Mouse (Mus musculus) forebrain, embryonic 10.5 days (tissue): Measurements from ENCODE around the gene Intu. TPM values are rescaled to one million over a fixed set of nuclear protein-coding genes. Genes with fewer than 3 reads are reported as not detected.

Source experiments
- DNase-seq: peaks from one replicate; pipeline ENCODE4 v3.0.0-alpha.2; 2017; ENCODE audit warnings: low spot score; ENCODE audit errors: extremely low spot score
- H3K27ac ChIP-seq: fragments of 300-500 bp; sonication (generic); 2 replicates; pipeline ENCODE4 v1.5.1; 2016; ENCODE audit warnings: mild to moderate bottlenecking
- H3K27me3 ChIP-seq: fragments of 300-500 bp; sonication (generic); 2 replicates; pipeline ENCODE4 v1.6.1; 2016; ENCODE audit warnings: mild to moderate bottlenecking; ENCODE audit not compliant: poor library complexity, severe bottlenecking
- H3K36me3 ChIP-seq: fragments of 300-500 bp; sonication (generic); replicated peaks from 2 replicates; pipeline ENCODE4 v1.6.1; 2016; ENCODE audit warnings: mild to moderate bottlenecking, moderate library complexity
- H3K4me1 ChIP-seq: fragments of 300-500 bp; sonication (generic); 2 replicates; pipeline ENCODE4 v1.6.1; 2016
- H3K4me3 ChIP-seq: fragments of 300-500 bp; sonication (generic); 2 replicates; pipeline ENCODE4 v1.5.1; 2016; ENCODE audit warnings: mild to moderate bottlenecking, moderate library complexity
- H3K9me3 ChIP-seq: fragments of 300-500 bp; sonication (generic); 2 replicates; pipeline ENCODE4 v1.6.1; 2016; ENCODE audit warnings: mild to moderate bottlenecking, moderate library complexity
- WGBS: fragments of 180-500 bp; shearing (Covaris S2); methylation state at CpG from one replicate; pipeline ENCODE4 v1.1.7; 2016; 5-methylcytosine and 5-hydroxymethylcytosine counted together
- polyA plus RNA-seq: library from polyadenylated mRNA; unstranded; fragments of >200 nt; fragmentation: Nextera tagmentation; extraction: Ambion mirVana; gene quantifications from 2 replicates; pipeline ENCODE4 v1.2.1, GENCODE M21; 2016

The Intu gene
- polyA plus RNA-seq: 8.0 and 9.4 TPM in 2 replicates

DNA sequence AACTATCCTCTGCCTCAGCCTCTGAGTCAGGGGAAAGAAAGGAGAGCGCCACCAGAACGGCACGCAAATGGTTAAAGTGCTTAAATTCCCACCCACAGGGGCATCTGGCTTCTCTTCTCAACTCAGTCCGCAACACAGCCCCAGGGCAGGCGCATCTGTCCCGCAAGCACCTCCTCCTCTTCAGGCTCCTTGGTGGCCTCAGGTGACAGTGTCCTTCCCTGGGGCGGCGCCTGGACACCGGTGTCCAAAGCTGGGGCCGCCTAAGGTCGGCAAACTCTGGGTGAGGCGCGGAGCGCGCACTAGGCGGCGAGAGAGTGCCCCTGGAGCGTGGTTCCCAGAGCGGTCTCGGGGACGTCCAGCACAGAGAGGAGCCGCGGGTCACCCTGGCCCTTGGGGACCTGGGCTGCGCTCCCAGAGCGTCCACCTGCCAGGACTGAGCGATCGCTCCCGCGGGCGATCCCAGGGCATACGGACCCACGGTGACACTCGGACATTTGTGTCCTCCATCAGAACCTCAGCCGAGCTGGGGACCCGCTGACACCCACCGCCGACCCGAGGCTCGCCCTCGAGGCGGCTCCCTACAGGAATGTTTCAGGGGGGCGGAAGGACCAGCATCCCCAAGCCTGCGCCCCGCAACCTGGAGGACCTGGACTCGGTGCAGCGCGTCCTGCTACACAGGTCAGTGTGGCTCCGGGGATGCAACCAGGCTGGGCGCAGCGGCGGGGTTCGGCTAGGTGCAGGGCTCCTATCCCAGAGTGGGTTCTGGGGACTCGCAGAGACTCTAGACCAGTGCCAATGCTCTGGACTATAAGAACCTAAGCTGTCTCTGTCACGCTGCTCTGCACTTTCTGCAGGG, at the start of gene Intu:
Gene Intu, plus strand, starts transcription at position 1 of the 856 bp plus-strand sequence.
- peaks cover 79% of the 10 kb centered on the region for H3K27me3 ChIP-seq
- peaks cover 33% of the 10 kb centered on the region for H3K4me1 ChIP-seq
- peaks cover 6% of the 10 kb centered on the region; the same call in 1 of the 2 replicates for H3K9me3 ChIP-seq
- peak; percentile 64 for DNase-seq
- H3K27ac ChIP-seq: peak within 1 kb of the TSS; percentile 78
- H3K4me3 ChIP-seq: peak within 1 kb of the TSS; percentile 68
- no peaks in the 10 kb centered on the region for H3K36me3 ChIP-seq
- under 1% methylated on average over 54 of the region's 54 CpGs for WGBS

- WGBS: 80% methylated on average over 10 of the region's 10 CpGs
- Histone ChIP-seq H3K27me3 (no peaks in the 10 kb centered on the region), H3K4me3 (no peak overlapping the region), H3K9me3 (no peaks in the 10 kb centered on the region), H3K27ac (no peak overlapping the region), H3K4me1 (peaks cover 5% of the 10 kb centered on the region; the same call in 1 of the 2 replicates), H3K36me3 (no peaks in the 10 kb centered on the region)
- no peak for DNase-seq
Measured at GRCm38 (mm10) chr3:40483221-40483654, 47.8 kb upstream of the Intu start.

GRCm38 (mm10) chr3:40487381-40487780, 43.7 kb upstream of the Intu start:
- WGBS: 88% methylated on average over 4 of the region's 4 CpGs
- H3K4me1 ChIP-seq: peaks cover 5% of the 10 kb centered on the region; the same call in 1 of the 2 replicates
- peaks cover 7% of the 10 kb centered on the region; the same call in 1 of the 2 replicates for H3K9me3 ChIP-seq
- H3K36me3 ChIP-seq: no peaks in the 10 kb centered on the region
- H3K4me3 ChIP-seq: no peak overlapping the region
- no peaks in the 10 kb centered on the region for H3K27me3 ChIP-seq
- no peak for DNase-seq
- no peak overlapping the region for H3K27ac ChIP-seq

DNA sequence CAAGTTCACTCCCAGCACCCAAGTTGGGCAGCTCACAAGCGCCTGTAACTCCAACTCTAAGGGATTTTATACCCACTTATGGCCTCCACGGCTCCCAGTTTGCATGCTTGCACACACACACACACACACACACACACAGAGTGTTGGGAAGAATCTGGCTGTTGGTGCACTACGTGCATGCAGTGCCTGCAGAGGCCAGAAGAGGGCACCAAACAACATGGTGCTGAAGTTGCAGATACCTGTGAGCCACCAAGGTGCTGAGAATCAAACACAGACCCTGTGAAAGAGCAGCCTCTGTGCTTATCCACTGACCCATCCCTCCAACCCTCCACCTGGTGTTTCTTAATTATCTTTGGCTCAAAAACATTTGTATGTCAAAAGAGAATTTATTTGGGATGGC, 39.3 kb upstream of the Intu start:
- 89% methylated on average over 3 of the region's 3 CpGs for WGBS
- no peaks in the 10 kb centered on the region for H3K36me3 ChIP-seq
- H3K27me3 ChIP-seq: no peaks in the 10 kb centered on the region

GRCm38 (mm10) chr3:40498898-40499297, 32.2 kb upstream of the Intu start:
- Histone ChIP-seq H3K4me1 (no peaks in the 10 kb centered on the region), H3K27ac (no peak overlapping the region), H3K9me3 (no peaks in the 10 kb centered on the region), H3K27me3 (no peaks in the 10 kb centered on the region), H3K36me3 (no peaks in the 10 kb centered on the region), H3K4me3 (no peak overlapping the region)
- WGBS: 88% methylated on average over 3 of the region's 3 CpGs
- DNase-seq: no peak

More for the DNA sequence above, 39.3 kb upstream of the Intu start:
- no peaks in the 10 kb centered on the region for H3K4me1 ChIP-seq
- DNase-seq: no peak
- H3K27ac ChIP-seq: no peak overlapping the region
- H3K9me3 ChIP-seq: peaks cover 7% of the 10 kb centered on the region; the same call in 1 of the 2 replicates
- no peak overlapping the region for H3K4me3 ChIP-seq

- Histone ChIP-seq H3K27ac (no peak overlapping the region), H3K4me1 (no peaks in the 10 kb centered on the region), H3K9me3 (no peaks in the 10 kb centered on the region), H3K4me3 (no peak overlapping the region), H3K27me3 (no peaks in the 10 kb centered on the region), H3K36me3 (no peaks in the 10 kb centered on the region)
- no peak for DNase-seq
- WGBS: 94% methylated on average over 8 of the region's 8 CpGs
Measured at GRCm38 (mm10) chr3:40500157-40500808, 30.8 kb upstream of the Intu start.

DNA sequence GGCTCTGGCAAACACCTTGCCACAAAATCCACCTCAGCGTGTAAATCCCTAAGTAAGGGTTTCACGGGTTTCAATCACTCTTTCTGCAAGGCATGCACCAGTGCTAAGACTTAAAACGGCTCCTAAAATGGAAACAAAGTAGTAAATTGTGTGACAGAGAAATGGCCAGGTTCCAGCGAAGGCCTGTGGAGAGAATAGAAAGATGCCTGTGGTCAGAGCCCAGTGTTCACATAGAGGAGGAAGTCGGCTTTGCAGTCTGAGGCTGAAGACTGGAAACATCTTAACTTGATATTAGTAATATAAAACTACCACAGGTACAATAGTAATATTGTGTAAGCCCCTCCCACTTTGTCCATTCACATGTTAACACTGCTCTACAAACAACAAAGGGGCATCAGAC, 26.7 kb upstream of the Intu start:
- Histone ChIP-seq H3K9me3 (no peaks in the 10 kb centered on the region), H3K36me3 (no peaks in the 10 kb centered on the region), H3K4me3 (no peak overlapping the region), H3K27me3 (no peaks in the 10 kb centered on the region), H3K27ac (no peak overlapping the region), H3K4me1 (no peaks in the 10 kb centered on the region)
- no peak for DNase-seq
- WGBS: 87% methylated on average over 5 of the region's 5 CpGs

GRCm38 (mm10) chr3:40505451-40506014, 25.6 kb upstream of the Intu start:
- Histone ChIP-seq H3K9me3 (no peaks in the 10 kb centered on the region), H3K4me1 (no peaks in the 10 kb centered on the region), H3K4me3 (no peak overlapping the region), H3K36me3 (no peaks in the 10 kb centered on the region), H3K27ac (no peak overlapping the region), H3K27me3 (no peaks in the 10 kb centered on the region)
- WGBS: 96% methylated on average over 14 of the region's 14 CpGs
- DNase-seq: no peak

DNA sequence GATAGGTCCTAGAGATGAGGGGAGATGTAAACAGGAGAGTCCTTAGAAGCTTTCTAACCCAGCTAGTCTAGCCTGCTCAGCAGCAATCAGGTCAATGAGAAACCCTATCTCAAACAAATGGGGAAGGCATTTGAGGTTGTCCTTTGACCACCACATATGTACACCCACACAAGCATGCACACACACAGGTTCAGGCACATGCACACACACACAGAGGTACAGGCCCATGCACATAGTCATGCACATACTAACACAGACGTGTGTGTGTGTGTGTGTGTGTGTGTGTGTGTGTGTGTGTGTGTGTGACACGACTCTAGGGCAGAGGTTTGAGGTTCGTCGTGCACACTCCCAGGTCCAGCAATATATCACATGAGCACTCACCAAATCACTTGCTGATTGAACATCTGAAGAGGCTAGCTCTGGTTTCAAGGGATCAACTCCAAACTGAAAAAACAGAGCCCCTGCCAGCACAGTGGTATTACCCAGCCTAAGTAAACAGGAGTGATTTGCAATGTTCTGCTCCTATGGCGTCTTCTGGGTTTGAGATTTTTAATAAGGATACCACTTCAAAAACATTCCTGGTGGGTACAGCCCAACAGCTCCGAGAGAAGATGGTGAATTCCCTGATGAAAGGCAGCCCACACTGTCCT, 22.0 kb upstream of the Intu start:
- 88% methylated on average over 6 of the region's 6 CpGs for WGBS
- no peaks in the 10 kb centered on the region for H3K4me1 ChIP-seq
- no peak overlapping the region for H3K4me3 ChIP-seq

GRCm38 (mm10) chr3:40510567-40510966, 20.5 kb upstream of the Intu start:
- H3K27me3 ChIP-seq: no peaks in the 10 kb centered on the region
- no peak overlapping the region for H3K4me3 ChIP-seq
- H3K4me1 ChIP-seq: no peaks in the 10 kb centered on the region
- no peak overlapping the region for H3K27ac ChIP-seq
- H3K36me3 ChIP-seq: no peaks in the 10 kb centered on the region
- no peak for DNase-seq
- WGBS: 90% methylated on average over 6 of the region's 6 CpGs
- H3K9me3 ChIP-seq: no peaks in the 10 kb centered on the region

More for the DNA sequence above, 22.0 kb upstream of the Intu start:
- no peaks in the 10 kb centered on the region for H3K36me3 ChIP-seq
- no peak for DNase-seq
- no peaks in the 10 kb centered on the region for H3K9me3 ChIP-seq
- no peak overlapping the region for H3K27ac ChIP-seq
- H3K27me3 ChIP-seq: no peaks in the 10 kb centered on the region

GRCm38 (mm10) chr3:40512936-40513829, 17.9 kb upstream of the Intu start:
- H3K36me3 ChIP-seq: no peaks in the 10 kb centered on the region
- H3K4me3 ChIP-seq: no peak overlapping the region
- H3K4me1 ChIP-seq: no peaks in the 10 kb centered on the region
- no peaks in the 10 kb centered on the region for H3K9me3 ChIP-seq
- no peaks in the 10 kb centered on the region for H3K27me3 ChIP-seq
- H3K27ac ChIP-seq: no peak overlapping the region
- 88% methylated on average over 13 of the region's 13 CpGs for WGBS
- DNase-seq: no peak

GRCm38 (mm10) chr3:40518240-40518639, 12.8 kb upstream of the Intu start:
- H3K4me3 ChIP-seq: no peak overlapping the region
- DNase-seq: no peak
- H3K27ac ChIP-seq: no peak overlapping the region
- WGBS: 90% methylated on average over 3 of the region's 3 CpGs
- H3K4me1 ChIP-seq: peaks cover 2% of the 10 kb centered on the region; the same call in 1 of the 2 replicates
- H3K36me3 ChIP-seq: no peaks in the 10 kb centered on the region
- H3K9me3 ChIP-seq: no peaks in the 10 kb centered on the region
- H3K27me3 ChIP-seq: no peaks in the 10 kb centered on the region
